ENCODE assay signal across 11 mouse cellular contexts in genomic region chr15:77903176-77903575, GRCm38 (mm10). TPM values are rescaled to one million over a fixed set of nuclear protein-coding genes. Genes with fewer than 3 reads are reported as not detected.
DNase-seq lines count a peak whose midpoint lies in the region; ATAC-seq and TF ChIP-seq lines count a peak whose summit lies in the region.
"Had no signal": no experiment of that assay in that cellular context is flagged by ENCODE, and none has a peak within 500 bp of the region (broad histone marks: within the 10 kb centered on the region; RNA-seq: fewer than 3 reads in every experiment).

No protein-coding gene starts in this region.

- no peak for TF ChIP-seq CTCF in lung, adult 2 months (IDR thresholded peaks at IDR 0.05; ENCODE audit: insufficient read depth, low read length)
- TF ChIP-seq CTCF in kidney, postnatal 0 days (IDR thresholded peaks at IDR 0.05; ENCODE audit: low read depth): no peak

- intact Hi-C loops in left cerebral cortex, postnatal 10 days (cut with DNase I): no loop called here

- no peaks in the 10 kb centered on the region for H3K27me3 ChIP-seq in lung, embryonic 15.5 days
- no peaks in the 10 kb centered on the region for H3K27me3 ChIP-seq in forebrain, embryonic 14.5 days (replicated peaks; ENCODE audit: control insufficient read depth, insufficient read depth, low read length)
- H3K27me3 ChIP-seq in kidney, postnatal 0 days (ENCODE audit: insufficient read depth, low read length): no peaks in the 10 kb centered on the region
- H3K27me3 ChIP-seq in stomach, embryonic 15.5 days (replicated peaks): no peaks in the 10 kb centered on the region

- H3K27ac ChIP-seq in lung, embryonic 15.5 days: peak overlapping the region; percentile 42
- peak overlapping the region; percentile 14; the same call in 1 of the 2 replicates for H3K27ac ChIP-seq in forebrain, embryonic 14.5 days (ENCODE audit: low read depth, low read length)
- peak overlapping the region; percentile 58; the same call in 1 of the 2 replicates for H3K27ac ChIP-seq in kidney, postnatal 0 days
- H3K27ac ChIP-seq in stomach, embryonic 15.5 days: peak overlapping the region; percentile 28; the same call in 1 of the 2 replicates
- H3K27ac ChIP-seq: hindbrain, embryonic 14.5 days; left cerebral cortex, adult 2 months had no signal

- H3K4me3 ChIP-seq in lung, embryonic 15.5 days: no peak overlapping the region
- no peak overlapping the region for H3K4me3 ChIP-seq in lung, adult 2 months (replicated peaks; ENCODE audit: extremely low read depth, low read depth, low read length)
- no peak overlapping the region for H3K4me3 ChIP-seq in forebrain, embryonic 14.5 days (ENCODE audit: low read depth, low read length)
- H3K4me3 ChIP-seq in kidney, postnatal 0 days (replicated peaks; ENCODE audit: low read depth, low read length): no peak overlapping the region
- H3K4me3 ChIP-seq in stomach, embryonic 15.5 days (replicated peaks): no peak overlapping the region
- H3K4me3 ChIP-seq: left cerebral cortex, adult 2 months had no signal

- no peak for ATAC-seq in lung, embryonic 15.5 days (ENCODE audit: borderline replicate concordance, extremely low read depth, low FRiP score, low TSS enrichment)
- no peak; the same call in 1 of the 2 replicates for ATAC-seq in forebrain, embryonic 14.5 days
- ATAC-seq in kidney, postnatal 0 days (replicated peaks; ENCODE audit: low FRiP score, low read depth): peak; percentile 53
- ATAC-seq in stomach, embryonic 15.5 days (ENCODE audit: insufficient read depth, low FRiP score, low read depth): no peak

- no peaks in the 10 kb centered on the region for H3K36me3 ChIP-seq in lung, embryonic 15.5 days
- H3K36me3 ChIP-seq in forebrain, embryonic 14.5 days (ENCODE audit: control insufficient read depth, insufficient read depth, low read length): no peaks in the 10 kb centered on the region
- no peaks in the 10 kb centered on the region for H3K36me3 ChIP-seq in kidney, postnatal 0 days (ENCODE audit: insufficient read depth, low read length)
- H3K36me3 ChIP-seq in stomach, embryonic 15.5 days: no peaks in the 10 kb centered on the region
- H3K36me3 ChIP-seq: G1E had no signal

- no peak overlapping the region for H3K4me2 ChIP-seq in lung, embryonic 15.5 days
- no peak overlapping the region for H3K4me2 ChIP-seq in forebrain, embryonic 14.5 days (ENCODE audit: low read length)
- no peak overlapping the region for H3K4me2 ChIP-seq in kidney, postnatal 0 days (ENCODE audit: low read length)
- H3K4me2 ChIP-seq in stomach, embryonic 15.5 days: no peak overlapping the region
- H3K4me2 ChIP-seq: hindbrain, embryonic 14.5 days had no signal

- no peaks in the 10 kb centered on the region for H3K9me3 ChIP-seq in lung, embryonic 15.5 days
- H3K9me3 ChIP-seq in forebrain, embryonic 14.5 days (replicated peaks; ENCODE audit: control insufficient read depth, low read length): no peaks in the 10 kb centered on the region
- H3K9me3 ChIP-seq in kidney, postnatal 0 days (replicated peaks; ENCODE audit: low read length): no peaks in the 10 kb centered on the region
- H3K9me3 ChIP-seq in stomach, embryonic 15.5 days: no peaks in the 10 kb centered on the region
- H3K9me3 ChIP-seq: G1E had no signal

- peaks cover 50% of the 10 kb centered on the region for H3K4me1 ChIP-seq in lung, embryonic 15.5 days
- H3K4me1 ChIP-seq in lung, adult 2 months (ENCODE audit: control insufficient read depth, insufficient read depth, low read length): peaks cover 17% of the 10 kb centered on the region
- H3K4me1 ChIP-seq in forebrain, embryonic 14.5 days (ENCODE audit: control insufficient read depth, insufficient read depth, low read length): 0 out of 2 replicates have a peak, but pooled peaks cover 2% of the 10 kb centered on the region
- H3K4me1 ChIP-seq in kidney, postnatal 0 days (replicated peaks; ENCODE audit: insufficient read depth, low read length): peaks cover 33% of the 10 kb centered on the region
- H3K4me1 ChIP-seq in stomach, embryonic 15.5 days: peaks cover 32% of the 10 kb centered on the region

- TF ChIP-seq POLR2A in lung, adult 2 months (IDR thresholded peaks at IDR 0.05; ENCODE audit: borderline replicate concordance, extremely low read depth, low read depth, low read length): no peak

- WGBS in lung, embryonic 15.5 days: 45% methylated on average over 5 of the region's 5 CpGs
- WGBS in lung, adult 2 months: 24% methylated on average over 5 of the region's 5 CpGs
- 58% methylated on average over 5 of the region's 5 CpGs for WGBS in forebrain, embryonic 14.5 days
- 21% methylated on average over 5 of the region's 5 CpGs for WGBS in kidney, postnatal 0 days
- WGBS in stomach, embryonic 15.5 days: 54% methylated on average over 5 of the region's 5 CpGs

- no peak for DNase-seq in lung, adult 2 months
- DNase-seq in forebrain, embryonic 14.5 days (ENCODE audit: low spot score): peak; percentile 20
- peak; percentile 54 for DNase-seq in kidney, postnatal 0 days (ENCODE audit: low spot score)
- no peak for DNase-seq in yolk sac, embryonic 10.5 days (ENCODE audit: low spot score)
- DNase-seq in left cerebral cortex, postnatal 10 days (ENCODE audit: extremely low spot score in 1 of 2, low spot score in 2 of 2): no peak
- DNase-seq: adrenal gland, postnatal 14 days had no signal

- H3K9ac ChIP-seq in lung, embryonic 15.5 days: 0 out of 2 replicates have a peak overlapping the region, but pooled peaks have one; percentile 7
- no peak overlapping the region for H3K9ac ChIP-seq in forebrain, embryonic 14.5 days (ENCODE audit: low read length)
- no peak overlapping the region for H3K9ac ChIP-seq in kidney, postnatal 0 days (ENCODE audit: low read depth, low read length)
- H3K9ac ChIP-seq in stomach, embryonic 15.5 days: no peak overlapping the region
- H3K9ac ChIP-seq: hindbrain, embryonic 14.5 days had no signal

RNA-seq across cellular contexts. Expression of gene Txn2, which starts 25.6 kb away (rescaled TPM):
- 207 and 211 TPM in 2 replicates for polyA plus RNA-seq in lung, embryonic 15.5 days (2015; fragmentation: Nextera tagmentation; extraction: Ambion mirVana)
- 138 and 165 TPM in 2 replicates for polyA plus RNA-seq in lung, adult 2 months (2012; rRNA removed)
- 269 and 291 TPM in 2 replicates for polyA plus RNA-seq in forebrain, embryonic 14.5 days (2014; fragmentation: Nextera tagmentation; extraction: Ambion mirVana)
- 245 and 253 TPM in 2 replicates for polyA plus RNA-seq in kidney, postnatal 0 days (2015; fragmentation: Nextera tagmentation; extraction: Ambion mirVana)
- polyA plus RNA-seq in stomach, embryonic 15.5 days (2015; fragmentation: Nextera tagmentation; extraction: Ambion mirVana): 259 and 260 TPM in 2 replicates
- total RNA-seq in left cerebral cortex, postnatal 10 days (2021): 100 to 1,000 TPM; 108 to 115 TPM

RNA-seq across cellular contexts. Expression of gene Foxred2, which starts 53.3 kb away (rescaled TPM):
- polyA plus RNA-seq in lung, embryonic 15.5 days (2015; fragmentation: Nextera tagmentation; extraction: Ambion mirVana): 3.8 TPM in 2 replicates
- 1.8 and 2.4 TPM in 2 replicates for polyA plus RNA-seq in lung, adult 2 months (2012; rRNA removed)
- polyA plus RNA-seq in forebrain, embryonic 14.5 days (2014; fragmentation: Nextera tagmentation; extraction: Ambion mirVana): 12.3 and 12.8 TPM in 2 replicates
- 3.2 TPM in 2 replicates for polyA plus RNA-seq in kidney, postnatal 0 days (2015; fragmentation: Nextera tagmentation; extraction: Ambion mirVana)
- 3.1 and 3.7 TPM in 2 replicates for polyA plus RNA-seq in stomach, embryonic 15.5 days (2015; fragmentation: Nextera tagmentation; extraction: Ambion mirVana)
- 10 to 100 TPM; 13.8 to 14.8 TPM for total RNA-seq in left cerebral cortex, postnatal 10 days (2021)

Comparison
In these comparisons a context has a peak if more than half of its experiments do, and no peak if none do; other contexts are left out.
1. DNase-seq: peak in forebrain, embryonic 14.5 days (single experiment) and kidney, postnatal 0 days (single experiment); none in lung, adult 2 months (single experiment), yolk sac, embryonic 10.5 days (single experiment) and left cerebral cortex, postnatal 10 days (0 of 2).
2. Peak in every context shown above with its lines, with median percentiles within 50 percentile points of each other: H3K27ac ChIP-seq.